Mouse (Mus musculus): ENCODE measurements around the gene Tut1. TPM values are rescaled to one million over a fixed set of nuclear protein-coding genes. Genes with fewer than 3 reads are reported as not detected.
"Not testable (repeated sequence)": the region's sequence is repeated elsewhere in the genome, so short reads cannot be mapped to it uniquely, and the experiment has no call there.

The Tut1 gene
- polyA plus RNA-seq, 1 experiment from 2014 or later: 24.2 TPM

DNA sequence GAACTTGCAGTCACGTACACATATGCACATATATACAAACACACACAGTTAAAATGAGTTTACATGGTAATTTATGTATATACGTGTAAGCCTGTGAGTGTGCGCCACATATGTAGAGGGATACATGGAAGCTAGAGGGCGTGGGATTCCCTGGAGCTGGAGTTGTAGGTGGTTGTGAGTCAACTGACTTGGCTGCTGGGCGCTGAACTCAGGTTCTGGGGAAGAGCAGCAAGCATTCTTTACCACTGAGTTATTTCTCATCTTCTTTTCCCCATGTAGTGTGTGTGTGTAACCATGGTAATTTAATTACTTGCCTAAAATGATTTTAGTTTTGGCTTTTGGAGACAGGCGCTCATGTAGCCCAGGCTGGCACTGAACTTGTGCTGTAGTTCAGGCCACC lies 43.0 kb downstream of the Tut1 start:
- Histone ChIP-seq H3K27ac (ENCODE audit: low read depth, low read length) (no peak overlapping the region), H3K9me3 (replicated peaks; ENCODE audit: control insufficient read depth, low read length) (no peaks in the 10 kb centered on the region), H3K9ac (ENCODE audit: low read length) (no peak overlapping the region), H3K36me3 (ENCODE audit: control insufficient read depth, insufficient read depth, low read length) (no peaks in the 10 kb centered on the region), H3K4me3 (ENCODE audit: low read depth, low read length) (no peak overlapping the region), H3K4me2 (ENCODE audit: low read length) (no peak overlapping the region), H3K27me3 (replicated peaks; ENCODE audit: control insufficient read depth, insufficient read depth, low read length) (no peaks in the 10 kb centered on the region), H3K4me1 (ENCODE audit: control insufficient read depth, insufficient read depth, low read length) (peaks cover 8% of the 10 kb centered on the region; the same call in 1 of the 2 replicates)
- ATAC-seq (no peak), DNase-seq (ENCODE audit: low spot score) (no peak)
- WGBS: 90% methylated on average over 6 of the region's 6 CpGs

DNA sequence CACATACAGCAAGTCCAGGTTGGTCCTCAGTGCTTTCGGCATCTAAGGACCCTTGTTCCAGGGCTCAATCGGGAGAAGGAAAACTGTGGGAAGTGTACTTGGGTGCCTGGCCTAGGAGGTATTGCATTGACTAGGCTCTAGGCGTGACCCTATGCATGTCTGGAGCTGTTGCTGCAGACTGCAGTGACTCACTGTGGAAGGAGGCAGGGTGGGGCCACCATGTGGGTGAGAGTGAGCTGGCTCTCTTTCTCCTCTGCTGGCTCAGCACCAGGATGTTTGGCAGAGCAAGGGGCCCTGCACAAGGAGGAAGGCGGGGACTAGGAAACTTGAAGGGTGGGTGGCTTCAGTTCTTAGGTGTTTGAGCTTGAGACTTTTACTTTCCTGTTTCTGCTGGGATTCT lies 43.9 kb downstream of the Tut1 start:
- Histone ChIP-seq H3K9me3 (replicated peaks; ENCODE audit: control insufficient read depth, low read length) (no peaks in the 10 kb centered on the region), H3K36me3 (ENCODE audit: control insufficient read depth, insufficient read depth, low read length) (no peaks in the 10 kb centered on the region), H3K4me1 (ENCODE audit: control insufficient read depth, insufficient read depth, low read length) (peaks cover 8% of the 10 kb centered on the region; the same call in 1 of the 2 replicates), H3K9ac (ENCODE audit: low read length) (no peak overlapping the region), H3K4me3 (ENCODE audit: low read depth, low read length) (no peak overlapping the region), H3K27ac (ENCODE audit: low read depth, low read length) (no peak overlapping the region), H3K4me2 (ENCODE audit: low read length) (no peak overlapping the region), H3K27me3 (replicated peaks; ENCODE audit: control insufficient read depth, insufficient read depth, low read length) (no peaks in the 10 kb centered on the region)
- DNase-seq (ENCODE audit: low spot score) (peak; percentile 76), ATAC-seq (peak; percentile 78)
- 58% methylated on average over 4 of the region's 4 CpGs for WGBS

DNA sequence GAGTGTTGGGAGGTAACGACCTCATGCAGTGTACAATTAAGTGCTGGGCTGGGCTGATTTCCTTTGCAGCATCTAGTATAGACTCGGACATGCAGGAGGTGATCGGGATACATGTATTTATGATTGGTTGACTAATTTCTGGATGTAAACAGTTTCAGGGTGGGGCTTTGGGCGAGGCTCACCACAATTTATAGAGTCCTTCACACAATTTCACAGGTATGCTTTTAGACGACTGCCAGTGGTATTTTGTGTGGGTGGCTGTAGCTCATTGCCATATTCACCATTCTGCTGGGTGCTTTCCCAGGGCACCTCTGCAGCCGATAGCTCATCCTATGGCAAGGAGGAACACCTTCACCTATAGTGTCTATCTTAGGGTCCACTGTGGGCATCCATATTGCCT lies 44.9 kb downstream of the Tut1 start:
- H3K4me2 ChIP-seq (ENCODE audit: low read length): no peak overlapping the region
- no peak overlapping the region for H3K9ac ChIP-seq (ENCODE audit: low read length)
- H3K4me3 ChIP-seq (ENCODE audit: low read depth, low read length): no peak overlapping the region
- no peak overlapping the region for H3K27ac ChIP-seq (ENCODE audit: low read depth, low read length)
- peaks cover 8% of the 10 kb centered on the region; the same call in 1 of the 2 replicates for H3K4me1 ChIP-seq (ENCODE audit: control insufficient read depth, insufficient read depth, low read length)
- WGBS: 80% methylated on average over 6 of the region's 6 CpGs
- ATAC-seq: no peak
- H3K36me3 ChIP-seq (ENCODE audit: control insufficient read depth, insufficient read depth, low read length): no peaks in the 10 kb centered on the region
- no peaks in the 10 kb centered on the region for H3K27me3 ChIP-seq (replicated peaks; ENCODE audit: control insufficient read depth, insufficient read depth, low read length)
- no peaks in the 10 kb centered on the region for H3K9me3 ChIP-seq (replicated peaks; ENCODE audit: control insufficient read depth, low read length)
- no peak for DNase-seq (ENCODE audit: low spot score)

DNA sequence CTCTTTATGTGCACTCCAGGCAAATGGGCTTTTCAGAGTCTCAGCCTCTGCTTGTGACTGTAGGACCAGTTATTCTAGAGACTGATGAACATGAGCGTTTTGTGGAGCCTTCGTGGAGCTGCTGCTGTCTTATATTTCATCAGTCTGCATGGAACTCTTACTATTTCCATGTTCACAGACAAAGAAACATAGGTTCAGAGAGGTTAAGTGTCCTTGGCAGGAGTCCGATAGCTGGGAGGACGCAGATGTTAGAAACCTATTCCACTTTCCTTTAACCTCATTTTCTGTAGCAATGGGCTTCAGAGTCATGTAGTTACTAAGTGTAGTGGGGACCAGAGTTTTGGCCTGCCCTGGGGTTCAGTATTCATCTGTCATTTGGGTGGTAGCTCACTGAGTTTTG lies 45.6 kb downstream of the Tut1 start:
- Histone ChIP-seq H3K27ac (ENCODE audit: low read depth, low read length) (no peak overlapping the region), H3K4me3 (ENCODE audit: low read depth, low read length) (no peak overlapping the region), H3K36me3 (ENCODE audit: control insufficient read depth, insufficient read depth, low read length) (no peaks in the 10 kb centered on the region), H3K4me1 (ENCODE audit: control insufficient read depth, insufficient read depth, low read length) (peaks cover 8% of the 10 kb centered on the region; the same call in 1 of the 2 replicates), H3K27me3 (replicated peaks; ENCODE audit: control insufficient read depth, insufficient read depth, low read length) (no peaks in the 10 kb centered on the region), H3K4me2 (ENCODE audit: low read length) (no peak overlapping the region), H3K9ac (ENCODE audit: low read length) (no peak overlapping the region), H3K9me3 (replicated peaks; ENCODE audit: control insufficient read depth, low read length) (no peaks in the 10 kb centered on the region)
- no peak for ATAC-seq
- no peak for DNase-seq (ENCODE audit: low spot score)
- 95% methylated on average over 4 of the region's 4 CpGs for WGBS

DNA sequence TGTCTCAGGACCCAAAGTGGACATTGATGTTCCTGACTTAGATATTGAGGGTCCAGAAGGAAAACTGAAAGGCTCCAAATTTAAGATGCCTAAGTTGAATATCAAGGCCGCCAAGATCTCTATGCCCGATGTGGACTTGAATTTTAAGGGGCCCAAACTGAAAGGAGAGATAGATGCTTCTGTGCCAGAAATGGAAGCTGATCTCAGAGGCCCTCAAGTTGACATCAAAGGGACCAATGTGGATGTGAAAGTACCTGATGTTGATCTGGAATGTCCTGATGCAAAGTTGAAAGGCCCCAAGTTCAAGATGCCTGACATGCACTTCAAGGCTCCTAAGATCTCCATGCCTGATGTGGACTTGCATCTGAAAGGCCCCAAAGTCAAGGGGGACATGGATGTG lies 53.3 kb downstream of the Tut1 start:
- not testable (repeated sequence) for H3K4me3 ChIP-seq (ENCODE audit: low read depth, low read length); H3K27ac ChIP-seq (ENCODE audit: low read depth, low read length); H3K36me3 ChIP-seq (ENCODE audit: control insufficient read depth, insufficient read depth, low read length); DNase-seq (ENCODE audit: low spot score); H3K9me3 ChIP-seq (replicated peaks; ENCODE audit: control insufficient read depth, low read length); H3K9ac ChIP-seq (ENCODE audit: low read length); H3K4me1 ChIP-seq (ENCODE audit: control insufficient read depth, insufficient read depth, low read length); H3K4me2 ChIP-seq (ENCODE audit: low read length); ATAC-seq; H3K27me3 ChIP-seq (replicated peaks; ENCODE audit: control insufficient read depth, insufficient read depth, low read length)
- WGBS: 96% methylated on average over 2 of the region's 2 CpGs

Other genes with a start within 250 kb of the Tut1 start
- 179 and 200 TPM in 2 replicates for gene Slc3a2, start 230.5 kb upstream of the Tut1 start, polyA plus RNA-seq (2014; fragmentation: Nextera tagmentation; extraction: Ambion mirVana)
- 109 and 111 TPM in 2 replicates for gene Wdr74, start 218.0 kb upstream of the Tut1 start, polyA plus RNA-seq (2014; fragmentation: Nextera tagmentation; extraction: Ambion mirVana)
- 0.77 and 1.1 TPM in 2 replicates for gene 1700092M07Rik, start 213.1 kb upstream of the Tut1 start, polyA plus RNA-seq (2014; fragmentation: Nextera tagmentation; extraction: Ambion mirVana)
- gene Stx5a, start 212.4 kb upstream of the Tut1 start, polyA plus RNA-seq (2014; fragmentation: Nextera tagmentation; extraction: Ambion mirVana): 104 and 105 TPM in 2 replicates
- 162 and 178 TPM in 2 replicates for gene Nxf1, start 196.8 kb upstream of the Tut1 start, polyA plus RNA-seq (2014; fragmentation: Nextera tagmentation; extraction: Ambion mirVana)
- gene Tmem223, start 182.9 kb upstream of the Tut1 start, polyA plus RNA-seq (2014; fragmentation: Nextera tagmentation; extraction: Ambion mirVana): 273 and 345 TPM in 2 replicates
- gene Tmem179b, start 179.4 kb upstream of the Tut1 start, polyA plus RNA-seq (2014; fragmentation: Nextera tagmentation; extraction: Ambion mirVana): 30.8 and 41.4 TPM in 2 replicates
- gene Taf6l, start 167.4 kb upstream of the Tut1 start, polyA plus RNA-seq (2014; fragmentation: Nextera tagmentation; extraction: Ambion mirVana): 18.3 and 19.7 TPM in 2 replicates
- 171 and 189 TPM in 2 replicates for gene Polr2g, start 155.3 kb upstream of the Tut1 start, polyA plus RNA-seq (2014; fragmentation: Nextera tagmentation; extraction: Ambion mirVana)
- gene Zbtb3, start 151.3 kb upstream of the Tut1 start, polyA plus RNA-seq (2014; fragmentation: Nextera tagmentation; extraction: Ambion mirVana): 9.0 and 9.7 TPM in 2 replicates
- gene Ttc9c, start 134.5 kb upstream of the Tut1 start, polyA plus RNA-seq (2014; fragmentation: Nextera tagmentation; extraction: Ambion mirVana): 50.7 and 65.3 TPM in 2 replicates
- gene Hnrnpul2, start 133.8 kb upstream of the Tut1 start, polyA plus RNA-seq (2014; fragmentation: Nextera tagmentation; extraction: Ambion mirVana): 7.2 and 7.4 TPM in 2 replicates
- not detected in 2 replicates for gene AC129217.1, start 124.1 kb upstream of the Tut1 start, polyA plus RNA-seq (2014; fragmentation: Nextera tagmentation; extraction: Ambion mirVana)
- gene Bscl2, start 116.4 kb upstream of the Tut1 start, polyA plus RNA-seq (2014; fragmentation: Nextera tagmentation; extraction: Ambion mirVana): 66.0 and 77.8 TPM in 2 replicates
- 346 and 353 TPM in 2 replicates for gene Gng3, start 114.7 kb upstream of the Tut1 start, polyA plus RNA-seq (2014; fragmentation: Nextera tagmentation; extraction: Ambion mirVana)
- gene Lrrn4cl, start 103.1 kb upstream of the Tut1 start, polyA plus RNA-seq (2014; fragmentation: Nextera tagmentation; extraction: Ambion mirVana): 0.15 and 0.29 TPM in 2 replicates
- 173 and 184 TPM in 2 replicates for gene Ubxn1, start 82.4 kb upstream of the Tut1 start, polyA plus RNA-seq (2014; fragmentation: Nextera tagmentation; extraction: Ambion mirVana)
- 57.0 and 66.4 TPM in 2 replicates for gene Uqcc3, start 72.9 kb upstream of the Tut1 start, polyA plus RNA-seq (2014; fragmentation: Nextera tagmentation; extraction: Ambion mirVana)
- 44.2 and 59.1 TPM in 2 replicates for gene Lbhd1, start 70.1 kb upstream of the Tut1 start, polyA plus RNA-seq (2014; fragmentation: Nextera tagmentation; extraction: Ambion mirVana)
- not detected in 2 replicates for gene Gm49403, start 69.9 kb upstream of the Tut1 start, polyA plus RNA-seq (2014; fragmentation: Nextera tagmentation; extraction: Ambion mirVana)
- gene 1810009A15Rik, start 65.0 kb upstream of the Tut1 start, polyA plus RNA-seq (2014; fragmentation: Nextera tagmentation; extraction: Ambion mirVana): 63.7 and 77.6 TPM in 2 replicates
- not detected in 2 replicates for gene Gm49416, start 64.9 kb upstream of the Tut1 start, polyA plus RNA-seq (2014; fragmentation: Nextera tagmentation; extraction: Ambion mirVana)
- gene Ints5, start 60.8 kb upstream of the Tut1 start, polyA plus RNA-seq (2014; fragmentation: Nextera tagmentation; extraction: Ambion mirVana): 25.0 and 32.1 TPM in 2 replicates
- gene Ganab, start 55.8 kb upstream of the Tut1 start, polyA plus RNA-seq (2014; fragmentation: Nextera tagmentation; extraction: Ambion mirVana): 73.3 and 78.9 TPM in 2 replicates
- 53.3 and 67.0 TPM in 2 replicates for gene B3gat3, start 33.5 kb upstream of the Tut1 start, polyA plus RNA-seq (2014; fragmentation: Nextera tagmentation; extraction: Ambion mirVana)
- 0.93 and 0.99 TPM in 2 replicates for gene Rom1, start 24.5 kb upstream of the Tut1 start, polyA plus RNA-seq (2014; fragmentation: Nextera tagmentation; extraction: Ambion mirVana)
- 4.1 and 5.4 TPM in 2 replicates for gene Eml3, start 24.3 kb upstream of the Tut1 start, polyA plus RNA-seq (2014; fragmentation: Nextera tagmentation; extraction: Ambion mirVana)
- gene Mta2, start 12.0 kb upstream of the Tut1 start, polyA plus RNA-seq (2014; fragmentation: Nextera tagmentation; extraction: Ambion mirVana): 57.1 and 57.4 TPM in 2 replicates
- gene Eef1g, start 13.2 kb downstream of the Tut1 start, polyA plus RNA-seq (2014; fragmentation: Nextera tagmentation; extraction: Ambion mirVana): 356 and 360 TPM in 2 replicates
- gene Ahnak, start 35.4 kb downstream of the Tut1 start, polyA plus RNA-seq (2014; fragmentation: Nextera tagmentation; extraction: Ambion mirVana): 2.6 and 4.5 TPM in 2 replicates
- gene Scgb1a1, start 134.1 kb downstream of the Tut1 start, polyA plus RNA-seq (2014; fragmentation: Nextera tagmentation; extraction: Ambion mirVana): not detected in 2 replicates
- 24.4 and 38.6 TPM in 2 replicates for gene Asrgl1, start 181.8 kb downstream of the Tut1 start, polyA plus RNA-seq (2014; fragmentation: Nextera tagmentation; extraction: Ambion mirVana)